Mouse (Mus musculus) limb, embryonic 10.5 days (tissue): ENCODE results near the gene Tdrd7. TPM values are rescaled to one million over a fixed set of nuclear protein-coding genes. Genes with fewer than 3 reads are reported as not detected.

Source experiments
- DNase-seq: peaks from one replicate; pipeline ENCODE4 v3.0.0-alpha.2; 2017; ENCODE audit warnings: low spot score
- H3K27ac ChIP-seq: fragments of 300-500 bp; sonication (generic); 2 replicates; pipeline ENCODE4 v1.5.1; 2016; ENCODE audit warnings: mild to moderate bottlenecking
- H3K27me3 ChIP-seq: fragments of 300-500 bp; sonication (generic); 2 replicates; pipeline ENCODE4 v1.6.1; 2016; ENCODE audit warnings: low read depth, mild to moderate bottlenecking; ENCODE audit not compliant: poor library complexity, severe bottlenecking
- H3K36me3 ChIP-seq: fragments of 300-500 bp; sonication (generic); 2 replicates; pipeline ENCODE4 v1.6.1; 2016; ENCODE audit warnings: mild to moderate bottlenecking, moderate library complexity
- H3K4me1 ChIP-seq: fragments of 300-500 bp; sonication (generic); 2 replicates; pipeline ENCODE4 v1.6.1; 2016
- H3K4me3 ChIP-seq: fragments of 300-500 bp; sonication (generic); 2 replicates; pipeline ENCODE4 v1.5.1; 2016; ENCODE audit warnings: mild to moderate bottlenecking, moderate library complexity
- H3K9me3 ChIP-seq: fragments of 300-500 bp; sonication (generic); replicated peaks from 2 replicates; pipeline ENCODE4 v1.6.1; 2016; ENCODE audit warnings: mild to moderate bottlenecking
- WGBS: fragments of 180-500 bp; shearing (Covaris S2); methylation state at CpG from one replicate; pipeline ENCODE4 v1.1.7; 2016; 5-methylcytosine and 5-hydroxymethylcytosine counted together
- polyA plus RNA-seq: library from polyadenylated mRNA; unstranded; fragments of >200 nt; fragmentation: Nextera tagmentation; extraction: Ambion mirVana; gene quantifications from 2 replicates; pipeline ENCODE4 v1.2.1, GENCODE M21; 2016

Tdrd7 gene
- polyA plus RNA-seq, 1 experiment from 2014 or later, result 3.1 TPM

- no peak for DNase-seq
- 95% methylated on average over 4 of the region's 4 CpGs for WGBS
- Histone ChIP-seq H3K27me3 (no peaks in the 10 kb centered on the region), H3K4me3 (no peak overlapping the region), H3K9me3 (no peaks in the 10 kb centered on the region), H3K36me3 (no peaks in the 10 kb centered on the region), H3K27ac (no peak overlapping the region), H3K4me1 (no peaks in the 10 kb centered on the region)
Measured at GRCm38 (mm10) chr4:45956706-45957105, 8.4 kb upstream of the Tdrd7 start.

GRCm38 (mm10) chr4:45965737-45966447, 758 bp downstream of the Tdrd7 start:
- Histone ChIP-seq H3K27me3 (peaks cover under 1% of the 10 kb centered on the region; the same call in 1 of the 2 replicates), H3K4me1 (peaks cover 20% of the 10 kb centered on the region), H3K27ac (peak overlapping the region; percentile 57), H3K4me3 (peak overlapping the region; percentile 17), H3K9me3 (no peaks in the 10 kb centered on the region), H3K36me3 (no peaks in the 10 kb centered on the region)
- no peak for DNase-seq
- WGBS, result 28% methylated on average over 13 of the region's 13 CpGs

- DNase-seq, result no peak
- Histone ChIP-seq H3K36me3 (no peaks in the 10 kb centered on the region), H3K9me3 (no peaks in the 10 kb centered on the region), H3K27me3 (peaks cover 4% of the 10 kb centered on the region; the same call in 1 of the 2 replicates), H3K27ac (no peak overlapping the region), H3K4me1 (peaks cover 21% of the 10 kb centered on the region), H3K4me3 (no peak overlapping the region)
- 27% methylated on average over 6 of the region's 6 CpGs for WGBS
Measured at GRCm38 (mm10) chr4:45966716-45967115, 1.6 kb downstream of the Tdrd7 start.

GRCm38 (mm10) chr4:45967479-45968341, 2.6 kb downstream of the Tdrd7 start:
- no peaks in the 10 kb centered on the region for H3K36me3 ChIP-seq
- 52% methylated on average over 9 of the region's 9 CpGs for WGBS
- peaks cover 8% of the 10 kb centered on the region for H3K27me3 ChIP-seq
- no peaks in the 10 kb centered on the region for H3K9me3 ChIP-seq
- H3K4me1 ChIP-seq, result peaks cover 30% of the 10 kb centered on the region
- H3K4me3 ChIP-seq, result no peak overlapping the region
- H3K27ac ChIP-seq, result no peak overlapping the region
- no peak for DNase-seq

GRCm38 (mm10) chr4:45969051-45969450, 3.9 kb downstream of the Tdrd7 start:
- no peak overlapping the region for H3K27ac ChIP-seq
- H3K4me3 ChIP-seq, result no peak overlapping the region
- 72% methylated on average over 2 of the region's 2 CpGs for WGBS
- peaks cover 21% of the 10 kb centered on the region for H3K27me3 ChIP-seq
- H3K36me3 ChIP-seq, result no peaks in the 10 kb centered on the region
- no peaks in the 10 kb centered on the region for H3K9me3 ChIP-seq
- peaks cover 34% of the 10 kb centered on the region for H3K4me1 ChIP-seq
- no peak for DNase-seq

- Histone ChIP-seq H3K9me3 (no peaks in the 10 kb centered on the region), H3K27ac (no peak overlapping the region), H3K4me3 (no peak overlapping the region), H3K36me3 (no peaks in the 10 kb centered on the region), H3K27me3 (peaks cover 32% of the 10 kb centered on the region), H3K4me1 (peaks cover 32% of the 10 kb centered on the region)
- WGBS, result 84% methylated on average over 7 of the region's 7 CpGs
- DNase-seq, result no peak
Measured at GRCm38 (mm10) chr4:45970048-45970560, 5.0 kb downstream of the Tdrd7 start.

GRCm38 (mm10) chr4:45971806-45972447, 6.8 kb downstream of the Tdrd7 start:
- Histone ChIP-seq H3K9me3 (no peaks in the 10 kb centered on the region), H3K36me3 (no peaks in the 10 kb centered on the region), H3K27me3 (peaks cover 37% of the 10 kb centered on the region), H3K4me3 (peak overlapping the region; percentile 84), H3K27ac (peak overlapping the region; percentile 73), H3K4me1 (peaks cover 15% of the 10 kb centered on the region)
- WGBS, result 5% methylated on average over 51 of the region's 51 CpGs
- DNase-seq, result peak; percentile 99

- peak overlapping the region; percentile 84 for H3K4me3 ChIP-seq
- no peaks in the 10 kb centered on the region for H3K9me3 ChIP-seq
- H3K4me1 ChIP-seq, result peaks cover 14% of the 10 kb centered on the region; the same call in 1 of the 2 replicates
- no peak for DNase-seq
- H3K36me3 ChIP-seq, result no peaks in the 10 kb centered on the region
- H3K27ac ChIP-seq, result peak overlapping the region; percentile 73
- WGBS, result under 1% methylated on average over 53 of the region's 53 CpGs
- H3K27me3 ChIP-seq, result peaks cover 37% of the 10 kb centered on the region
Measured at GRCm38 (mm10) chr4:45972448-45972854, 7.3 kb downstream of the Tdrd7 start.

- WGBS, result 37% methylated on average over 9 of the region's 9 CpGs
- H3K4me1 ChIP-seq, result peaks cover 14% of the 10 kb centered on the region; the same call in 1 of the 2 replicates
- H3K4me3 ChIP-seq, result peak overlapping the region; percentile 84
- no peaks in the 10 kb centered on the region for H3K9me3 ChIP-seq
- DNase-seq, result no peak
- H3K27me3 ChIP-seq, result peaks cover 37% of the 10 kb centered on the region
- no peaks in the 10 kb centered on the region for H3K36me3 ChIP-seq
- no peak overlapping the region for H3K27ac ChIP-seq
Measured at GRCm38 (mm10) chr4:45972951-45973350, 7.8 kb downstream of the Tdrd7 start.

- no peak overlapping the region for H3K27ac ChIP-seq
- 0 out of 2 replicates have a peak, but pooled peaks cover 10% of the 10 kb centered on the region for H3K4me1 ChIP-seq
- no peaks in the 10 kb centered on the region for H3K9me3 ChIP-seq
- H3K36me3 ChIP-seq, result no peaks in the 10 kb centered on the region
- WGBS, result 86% methylated on average over 6 of the region's 6 CpGs
- H3K4me3 ChIP-seq, result no peak overlapping the region
- H3K27me3 ChIP-seq, result peaks cover 57% of the 10 kb centered on the region
- DNase-seq, result no peak
Measured at GRCm38 (mm10) chr4:45976931-45977667, 12.0 kb downstream of the Tdrd7 start.

GRCm38 (mm10) chr4:45979916-45980315, 14.8 kb downstream of the Tdrd7 start:
- Histone ChIP-seq H3K36me3 (no peaks in the 10 kb centered on the region), H3K27ac (no peak overlapping the region), H3K27me3 (peaks cover 32% of the 10 kb centered on the region; the same call in 1 of the 2 replicates), H3K9me3 (no peaks in the 10 kb centered on the region), H3K4me1 (no peaks in the 10 kb centered on the region), H3K4me3 (no peak overlapping the region)
- DNase-seq, result no peak
- WGBS, result 57% methylated on average over 2 of the region's 2 CpGs

GRCm38 (mm10) chr4:45981054-45981453, 15.9 kb downstream of the Tdrd7 start:
- no peak overlapping the region for H3K27ac ChIP-seq
- no peaks in the 10 kb centered on the region for H3K4me1 ChIP-seq
- H3K9me3 ChIP-seq, result no peaks in the 10 kb centered on the region
- DNase-seq, result no peak
- no peak overlapping the region for H3K4me3 ChIP-seq
- no peaks in the 10 kb centered on the region for H3K36me3 ChIP-seq
- H3K27me3 ChIP-seq, result peaks cover 27% of the 10 kb centered on the region; the same call in 1 of the 2 replicates
